Mouse (Mus musculus) frontal cortex, adult 2 months (tissue): ENCODE results near the gene Ubtd2. TPM values are rescaled to one million over a fixed set of nuclear protein-coding genes. Genes with fewer than 3 reads are reported as not detected.

Experiments
- DNase-seq, 2 experiments: peaks; one replicate each; pipeline ENCODE4 v3.0.0; 2022; ENCODE audit warnings: low spot score in 1 of 2; ENCODE audit errors: extremely low spot score in 1 of 2
- polyA plus RNA-seq: library from polyadenylated mRNA; depleted of rRNA; stranded (reverse); fragments of >200 nt; gene quantifications from 2 replicates; pipeline ENCODE4 v1.2.3, GENCODE M21; 2012; rRNA removed

Ubtd2 gene
- polyA plus RNA-seq: 24.0 and 25.4 TPM in 2 replicates

DNA sequence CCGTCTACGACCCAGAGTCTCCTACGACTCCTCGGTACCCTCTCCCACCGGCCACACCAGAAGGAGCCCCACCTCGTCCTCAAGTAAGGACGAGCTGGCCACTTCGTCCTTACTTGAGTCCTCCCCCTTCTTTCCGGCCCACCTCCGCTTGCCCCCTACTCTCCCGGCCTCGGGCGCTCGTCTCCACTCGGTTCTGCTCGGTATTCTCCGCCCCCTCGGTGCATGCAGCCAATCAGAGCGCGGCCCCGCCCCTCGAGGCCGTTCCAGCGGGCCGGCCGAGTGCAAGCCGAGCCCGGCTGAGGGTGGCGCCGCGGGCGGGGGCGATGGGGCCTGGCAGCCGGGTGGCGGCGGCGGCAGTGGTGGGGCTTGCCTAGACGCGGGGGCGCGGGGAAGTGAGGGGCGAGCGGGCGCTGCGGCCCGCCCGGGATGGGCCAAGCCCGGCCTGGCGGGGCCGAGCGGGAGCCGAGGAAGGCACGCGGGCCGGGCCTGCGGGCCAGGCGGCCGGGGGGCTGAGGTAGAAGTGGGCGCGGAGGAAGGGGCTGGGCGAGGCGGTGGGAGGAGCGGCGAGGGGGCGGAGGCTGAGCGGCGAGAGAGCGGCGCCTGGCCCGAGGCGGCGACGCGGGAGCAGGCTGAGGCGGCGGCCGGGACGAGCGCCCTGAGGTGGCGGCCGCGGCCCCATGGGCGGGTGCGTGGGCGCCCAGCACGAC lies at the start of gene Ubtd2:
Ubtd2 (plus strand) TSS at position 571 of the 707 bp plus-strand sequence.
- peak; percentile 88 to 97 for DNase-seq

DNA sequence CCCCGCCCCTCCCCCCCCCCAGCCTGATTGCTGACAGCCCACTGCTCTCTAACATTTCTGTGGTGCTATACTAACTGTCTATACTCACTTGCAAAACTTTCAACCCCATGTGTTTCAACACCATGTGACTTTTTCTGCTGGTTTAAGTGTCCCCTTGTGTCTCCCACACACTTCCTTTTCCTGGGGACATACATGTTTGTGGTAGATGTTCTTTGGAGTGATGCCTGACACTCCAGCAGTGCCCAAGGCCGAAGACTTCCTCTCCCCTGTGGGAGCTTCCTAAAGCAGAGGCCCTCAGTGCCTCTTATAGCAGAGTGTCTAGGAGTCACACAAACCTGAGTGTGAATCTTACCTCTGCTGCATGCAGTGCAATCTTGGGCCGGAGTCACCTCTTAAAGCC lies 47.3 kb upstream of the Ubtd2 start:
- no peak for DNase-seq

GRCm38 (mm10) chr11:32409052-32409451 lies 46.1 kb upstream of the Ubtd2 start:
- DNase-seq: no peak

GRCm38 (mm10) chr11:32409823-32410562 lies 45.2 kb upstream of the Ubtd2 start:
- no peak for DNase-seq

- DNase-seq: no peak
Observed at GRCm38 (mm10) chr11:32420001-32420400, 35.2 kb upstream of the Ubtd2 start.

GRCm38 (mm10) chr11:32423311-32423710 lies 31.9 kb upstream of the Ubtd2 start:
- DNase-seq: no peak

GRCm38 (mm10) chr11:32424600-32424999 lies 30.6 kb upstream of the Ubtd2 start:
- no peak for DNase-seq

DNA sequence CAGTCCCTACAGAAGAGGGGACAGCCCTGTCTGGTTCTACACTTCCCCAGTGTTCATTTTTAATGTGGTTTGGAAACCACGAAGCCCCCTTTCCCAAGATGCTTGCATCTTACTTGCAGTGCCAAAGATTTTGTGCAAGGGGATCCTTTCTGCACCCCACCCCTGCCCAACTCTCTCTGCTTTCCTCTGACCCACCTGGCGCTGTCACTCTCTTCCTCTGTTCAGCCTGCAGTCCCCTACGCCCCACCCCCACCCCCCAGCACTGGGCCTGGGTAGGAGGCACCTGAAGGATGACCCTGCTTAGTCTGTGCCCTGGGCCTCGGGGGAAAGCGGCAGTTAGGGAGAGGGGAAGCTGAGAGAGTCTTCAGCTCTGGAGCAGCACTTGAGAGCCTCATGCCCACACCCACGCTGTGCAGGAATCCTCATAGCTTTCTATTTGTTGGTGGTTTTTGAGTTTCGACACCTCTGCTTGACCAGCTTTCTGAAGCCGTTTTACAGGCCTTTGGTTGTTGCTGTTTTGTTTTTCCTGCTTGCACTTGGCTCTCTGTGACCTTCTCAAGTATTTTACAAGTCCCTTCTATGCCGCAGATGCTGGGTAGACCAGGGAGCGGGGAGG lies 30.0 kb upstream of the Ubtd2 start:
- no peak for DNase-seq

- DNase-seq: no peak
Observed at GRCm38 (mm10) chr11:32427537-32427936, 27.6 kb upstream of the Ubtd2 start.

DNA sequence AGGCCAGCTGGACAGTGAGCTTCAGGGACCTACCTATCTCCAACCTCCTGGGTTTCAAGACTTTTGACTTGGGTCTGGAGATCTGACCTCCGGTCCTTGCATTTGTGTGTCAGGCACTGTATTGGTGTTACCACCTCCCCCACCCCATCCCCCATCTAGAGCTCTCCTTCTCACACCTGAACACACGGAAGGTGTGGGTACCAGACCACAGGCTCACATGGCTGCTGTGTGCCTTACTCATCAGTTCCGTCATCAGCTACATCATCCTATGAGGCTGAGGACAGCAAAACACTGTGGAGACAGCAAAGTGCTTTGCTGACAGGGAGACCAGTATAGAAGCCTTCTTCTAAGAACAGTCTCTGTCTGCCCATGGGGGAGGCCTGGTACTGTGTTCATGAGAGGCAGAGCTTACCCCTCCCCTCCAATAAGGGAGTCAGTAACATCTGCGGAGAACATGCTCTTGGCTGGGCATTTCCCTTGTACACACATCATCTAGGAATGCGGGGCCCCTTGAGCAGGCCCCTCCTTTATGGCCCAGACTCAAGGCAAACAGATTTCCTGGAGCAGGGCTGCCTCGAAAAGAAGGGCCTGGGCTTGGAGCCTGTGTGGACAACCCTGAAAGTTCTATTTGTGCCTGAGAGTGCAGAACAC lies 19.6 kb upstream of the Ubtd2 start:
- no peak for DNase-seq

DNA sequence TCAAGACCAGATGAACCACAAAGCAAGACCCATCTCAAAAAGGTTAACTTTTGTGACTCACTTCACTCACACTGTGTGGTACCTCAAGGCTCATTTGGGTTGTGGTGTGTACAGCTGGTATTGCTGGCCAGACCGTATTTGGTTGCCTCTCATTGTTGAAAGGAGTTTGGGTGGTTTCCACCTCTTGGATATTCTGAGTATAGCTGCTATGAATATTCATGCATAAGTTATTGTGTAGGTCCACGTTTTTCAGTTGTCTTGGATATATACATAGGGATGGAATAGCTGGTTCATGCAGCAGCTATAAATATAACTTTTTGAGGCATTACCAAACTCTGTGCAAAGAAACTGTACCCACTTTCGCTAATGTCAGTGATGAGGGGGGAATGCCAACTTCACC lies 12.6 kb upstream of the Ubtd2 start:
- no peak for DNase-seq

DNA sequence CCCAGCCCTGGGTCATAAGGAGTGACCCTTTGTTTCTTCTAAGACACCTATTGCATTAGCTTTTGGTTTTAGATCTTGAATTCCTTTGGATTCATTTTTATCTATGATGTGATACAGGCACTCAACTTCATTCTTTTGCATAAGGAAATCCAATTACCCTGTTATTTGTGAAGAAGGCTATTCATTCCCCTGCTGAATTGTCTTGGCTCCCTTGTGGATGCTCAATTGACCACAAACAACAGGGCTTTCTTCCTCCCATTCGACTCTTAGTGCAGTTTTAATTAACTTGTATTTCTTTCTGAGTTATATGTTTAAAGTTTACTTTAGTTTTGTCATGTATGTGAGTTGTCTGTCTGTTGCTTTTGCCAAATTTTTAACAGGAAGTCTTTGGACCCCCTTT lies 10.9 kb upstream of the Ubtd2 start:
- no peak for DNase-seq

GRCm38 (mm10) chr11:32445135-32445534 lies 10.0 kb upstream of the Ubtd2 start:
- DNase-seq: no peak

GRCm38 (mm10) chr11:32445637-32446226 lies 9.4 kb upstream of the Ubtd2 start:
- no peak for DNase-seq

- DNase-seq: peak in 1 of 2 experiments; percentile 80
Observed at GRCm38 (mm10) chr11:32450216-32450615, 5.0 kb upstream of the Ubtd2 start.

GRCm38 (mm10) chr11:32451306-32451705 lies 3.9 kb upstream of the Ubtd2 start:
- peak in 1 of 2 experiments; percentile 45 for DNase-seq

DNA sequence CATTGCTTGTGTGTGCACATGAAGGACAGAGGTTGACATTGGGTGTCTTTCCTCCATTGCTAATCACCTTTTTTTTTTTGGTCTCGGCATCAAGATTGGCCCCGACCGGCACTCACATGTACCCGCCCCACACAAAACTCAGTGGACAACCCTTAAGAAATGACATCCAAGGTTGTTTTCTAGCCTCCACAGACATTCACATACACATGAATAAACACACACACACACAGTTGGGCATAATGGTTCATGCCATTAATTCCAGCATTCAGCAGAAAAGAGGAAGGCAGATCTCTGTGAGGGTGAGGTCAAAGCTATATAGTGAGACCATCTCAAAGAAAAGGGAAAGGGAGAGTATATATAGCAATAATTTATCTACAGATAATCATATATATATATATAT lies 2.4 kb upstream of the Ubtd2 start:
- DNase-seq: no peak

GRCm38 (mm10) chr11:32453353-32453915 lies 1.7 kb upstream of the Ubtd2 start:
- DNase-seq: peak; percentile 26 to 59

- DNase-seq: peak in 1 of 2 experiments; percentile 20
Observed at GRCm38 (mm10) chr11:32454231-32454799, 855 bp upstream of the Ubtd2 start.
